Mouse (Mus musculus) CH12.LX (cell line): ENCODE measurements at regions not wholly inside any gene's neighbourhood (a gene's known extent, or its start where the extent isn't known, plus 50 kb on each side); places are given as distances from the start of the nearest gene placed in this dataset.

Source experiments
- DNase-seq: peaks from one replicate; pipeline ENCODE4 v3.0.0-alpha.2; 2013; ENCODE audit errors: extremely low read depth
- H3K27ac ChIP-seq: 2 replicates; pipeline ENCODE4 v1.5.1; 2012; ENCODE audit warnings: low read depth, mild to moderate bottlenecking, control low read depth, moderate library complexity; ENCODE audit not compliant: insufficient read depth
- H3K27me3 ChIP-seq: replicated peaks from 2 replicates; pipeline ENCODE3; 2012; ENCODE audit warnings: inconsistent platforms
- H3K36me3 ChIP-seq, 2 experiments: replicated peaks in 1 of 2; 2 replicates each; pipeline versions ENCODE3 to v1.6.1; 2012; ENCODE audit warnings: inconsistent platforms in 1 of 2, low read length in 1 of 2, mild to moderate bottlenecking in 1 of 2, mixed read lengths in 1 of 2, moderate library complexity in 1 of 2; ENCODE audit not compliant: control insufficient read depth in 1 of 2, insufficient read depth in 1 of 2
- H3K4me1 ChIP-seq, 2 experiments: 2 replicates each; pipeline ENCODE4 v1.6.1; 2012; ENCODE audit warnings: inconsistent platforms in 1 of 2, moderate library complexity in 1 of 2; ENCODE audit not compliant: insufficient read depth in 2 of 2, control insufficient read depth in 1 of 2
- H3K4me2 ChIP-seq: 2 replicates; pipeline ENCODE4 v1.6.1; 2012; ENCODE audit warnings: low read depth, mild to moderate bottlenecking, control low read depth; ENCODE audit not compliant: poor library complexity, insufficient read depth, severe bottlenecking
- H3K4me3 ChIP-seq, 3 experiments: fragments of 150-350 bp in 1 of 3; sonication (generic) in 1 of 3; replicated peaks in 1 of 3; 2 replicates each; pipeline versions ENCODE3 to v1.5.1; 2011 to 2012; ENCODE audit warnings: low read depth in 2 of 3, low read length in 2 of 3, mild to moderate bottlenecking in 2 of 3, moderate library complexity in 2 of 3, control low read depth in 1 of 3, improper control_type of control experiment in 1 of 3, inconsistent platforms in 1 of 3, mixed read lengths in 1 of 3; ENCODE audit not compliant: poor library complexity in 1 of 3
- H3K79me2 ChIP-seq: replicated peaks from 2 replicates; pipeline ENCODE4 v1.6.1; 2012; ENCODE audit warnings: mild to moderate bottlenecking, moderate library complexity; ENCODE audit not compliant: control insufficient read depth, poor library complexity, insufficient read depth, severe bottlenecking; ENCODE audit errors: extremely low read depth
- H3K9ac ChIP-seq: 2 replicates; pipeline ENCODE4 v1.6.1; 2012; ENCODE audit warnings: low read depth, mild to moderate bottlenecking, control low read depth, moderate library complexity; ENCODE audit not compliant: insufficient read depth
- H3K9me3 ChIP-seq: replicated peaks from 2 replicates; pipeline ENCODE3; 2012; ENCODE audit warnings: low read length, inconsistent platforms, mixed read lengths
- CHD1 ChIP-seq: IDR thresholded peaks from 2 replicates; pipeline ENCODE4 v1.6.1; 2012; ENCODE audit warnings: low read depth, low read length, improper control_type of control experiment, inconsistent platforms
- CHD2 ChIP-seq: IDR thresholded peaks from 2 replicates; pipeline ENCODE4 v1.6.1; 2011; ENCODE audit warnings: low read length, improper control_type of control experiment
- ELF1 ChIP-seq: IDR thresholded peaks from 2 replicates; pipeline ENCODE4 v1.6.1; 2014; ENCODE audit warnings: low read depth, mild to moderate bottlenecking, inconsistent platforms, low read length, improper control_type of control experiment
- HCFC1 ChIP-seq: IDR thresholded peaks from 2 replicates; pipeline ENCODE4 v1.6.1; 2012; ENCODE audit warnings: low read depth, mild to moderate bottlenecking, inconsistent platforms, low read length, improper control_type of control experiment
- JUN ChIP-seq: IDR thresholded peaks from 2 replicates; pipeline ENCODE4 v1.6.1; 2011; ENCODE audit warnings: low read depth, mild to moderate bottlenecking, low read length, improper control_type of control experiment, moderate library complexity; ENCODE audit not compliant: insufficient read depth
- JUND ChIP-seq: conservative IDR thresholded peaks from 2 replicates; pipeline ENCODE4 v1.6.1; 2011; ENCODE audit warnings: low read depth, low read length, improper control_type of control experiment
- MAFK ChIP-seq: IDR thresholded peaks from 2 replicates; pipeline ENCODE4 v1.6.1; 2011; ENCODE audit warnings: low read length, improper control_type of control experiment; ENCODE audit not compliant: insufficient replicate concordance
- MAX ChIP-seq: IDR thresholded peaks from 2 replicates; pipeline ENCODE4 v1.6.1; 2011; ENCODE audit warnings: low read length, improper control_type of control experiment
- MEF2A ChIP-seq: IDR thresholded peaks from 2 replicates; pipeline ENCODE4 v1.6.1; 2014; ENCODE audit warnings: low read depth, mild to moderate bottlenecking, inconsistent platforms, low read length, improper control_type of control experiment, borderline replicate concordance
- MYC ChIP-seq: IDR thresholded peaks from 2 replicates; pipeline ENCODE4 v1.6.1; 2011; ENCODE audit warnings: low read depth, mild to moderate bottlenecking, improper control_type of control experiment, low read length
- PAX5 ChIP-seq: IDR thresholded peaks from 2 replicates; pipeline ENCODE4 v1.6.1; 2012; ENCODE audit warnings: low read length, inconsistent platforms, mixed read lengths
- POLR2A ChIP-seq: IDR thresholded peaks from 2 replicates; pipeline ENCODE4 v1.6.1; 2011; ENCODE audit warnings: low read depth, mild to moderate bottlenecking, improper control_type of control experiment, low read length
- RAD21 ChIP-seq: IDR thresholded peaks from 2 replicates; pipeline ENCODE4 v1.6.1; 2011; ENCODE audit warnings: low read depth, mild to moderate bottlenecking, low read length, improper control_type of control experiment, moderate library complexity
- TBP ChIP-seq: conservative IDR thresholded peaks from 2 replicates; pipeline ENCODE4 v1.6.1; 2011; ENCODE audit warnings: low read depth, low read length, improper control_type of control experiment
- UBTF ChIP-seq: IDR thresholded peaks from 2 replicates; pipeline ENCODE4 v1.6.1; 2012; ENCODE audit warnings: low read depth, mild to moderate bottlenecking, inconsistent platforms, low read length, improper control_type of control experiment, moderate library complexity
- USF1 ChIP-seq: IDR thresholded peaks from 2 replicates; pipeline ENCODE4 v1.6.1; 2014; ENCODE audit warnings: low read depth, mild to moderate bottlenecking, inconsistent platforms, low read length, improper control_type of control experiment
- ZC3H11A ChIP-seq: IDR thresholded peaks from 2 replicates; pipeline ENCODE4 v1.6.1; 2012; ENCODE audit warnings: low read depth, mild to moderate bottlenecking, inconsistent platforms, low read length, improper control_type of control experiment
- ZKSCAN1 ChIP-seq: IDR thresholded peaks from 2 replicates; pipeline ENCODE4 v1.6.1; 2012; ENCODE audit warnings: low read depth, inconsistent platforms, low read length, improper control_type of control experiment, borderline replicate concordance
- dilution Hi-C: fragments of 300-500 bp; cut with MboI; formaldehyde crosslinking; loops from 2 replicates; pipeline ENCODE4 v1.14.3; 2020; ENCODE audit warnings: low sequenced_read_pairs; ENCODE audit not compliant: extremely low pct_unique_long_range_greater_than_20kb, extremely low pct_ligation_motif_present
- in situ Hi-C: fragments of 300-500 bp; cut with MboI; formaldehyde crosslinking; loops from 3 replicates; pipeline ENCODE4 v1.14.3; 2019; ENCODE audit warnings: low sequenced_read_pairs, low pct_ligation_motif_present, low pct_unique_long_range_greater_than_20kb, mixed read lengths

GRCm38 (mm10) chr7:35958052-35958451 lies 155.2 kb upstream of the Zfp507 start:
- Histone ChIP-seq H3K4me3 (no peak overlapping the region), H3K4me2 (no peak overlapping the region), H3K9me3 (peaks cover 74% of the 10 kb centered on the region), H3K27ac (no peak overlapping the region), H3K4me1 (no peaks in the 10 kb centered on the region), H3K36me3 (no peaks in the 10 kb centered on the region), H3K9ac (no peak overlapping the region), H3K79me2 (no peaks in the 10 kb centered on the region), H3K27me3 (no peaks in the 10 kb centered on the region)
- TF ChIP-seq MAX, result no peak
- no peak for TF ChIP-seq MAFK
- no peak for TF ChIP-seq CHD2
- no peak for TF ChIP-seq USF1
- no peak for TF ChIP-seq JUN
- TF ChIP-seq MYC, result no peak
- no peak for TF ChIP-seq HCFC1
- no peak for TF ChIP-seq CHD1
- TF ChIP-seq JUND, result no peak
- no peak for TF ChIP-seq POLR2A
- in situ Hi-C loops (no loop called here), dilution Hi-C loops (no loop called here)
- DNase-seq, result no peak

- Histone ChIP-seq H3K9me3 (peaks cover 79% of the 10 kb centered on the region), H3K4me2 (no peak overlapping the region), H3K36me3 (no peaks in the 10 kb centered on the region), H3K4me1 (no peaks in the 10 kb centered on the region), H3K79me2 (no peaks in the 10 kb centered on the region), H3K27me3 (no peaks in the 10 kb centered on the region), H3K27ac (no peak overlapping the region), H3K4me3 (no peak overlapping the region), H3K9ac (no peak overlapping the region)
- TF ChIP-seq TBP (no peak), UBTF (no peak), ZKSCAN1 (no peak), ELF1 (no peak), PAX5 (no peak), RAD21 (no peak), ZC3H11A (no peak), POLR2A (no peak), JUN (no peak), CHD1 (no peak), MEF2A (no peak)
- in situ Hi-C loops (no loop called here), dilution Hi-C loops (no loop called here)
- DNase-seq, result no peak
Measured at GRCm38 (mm10) chr7:35948794-35949193, 146.0 kb upstream of the Zfp507 start.
